Mouse (Mus musculus): ENCODE data around the gene Zbtb12. TPM values are rescaled to one million over a fixed set of nuclear protein-coding genes. Genes with fewer than 3 reads are reported as not detected.

Gene Zbtb12
- polyA plus RNA-seq, 1 experiment from 2014 or later: 9.2 TPM

DNA sequence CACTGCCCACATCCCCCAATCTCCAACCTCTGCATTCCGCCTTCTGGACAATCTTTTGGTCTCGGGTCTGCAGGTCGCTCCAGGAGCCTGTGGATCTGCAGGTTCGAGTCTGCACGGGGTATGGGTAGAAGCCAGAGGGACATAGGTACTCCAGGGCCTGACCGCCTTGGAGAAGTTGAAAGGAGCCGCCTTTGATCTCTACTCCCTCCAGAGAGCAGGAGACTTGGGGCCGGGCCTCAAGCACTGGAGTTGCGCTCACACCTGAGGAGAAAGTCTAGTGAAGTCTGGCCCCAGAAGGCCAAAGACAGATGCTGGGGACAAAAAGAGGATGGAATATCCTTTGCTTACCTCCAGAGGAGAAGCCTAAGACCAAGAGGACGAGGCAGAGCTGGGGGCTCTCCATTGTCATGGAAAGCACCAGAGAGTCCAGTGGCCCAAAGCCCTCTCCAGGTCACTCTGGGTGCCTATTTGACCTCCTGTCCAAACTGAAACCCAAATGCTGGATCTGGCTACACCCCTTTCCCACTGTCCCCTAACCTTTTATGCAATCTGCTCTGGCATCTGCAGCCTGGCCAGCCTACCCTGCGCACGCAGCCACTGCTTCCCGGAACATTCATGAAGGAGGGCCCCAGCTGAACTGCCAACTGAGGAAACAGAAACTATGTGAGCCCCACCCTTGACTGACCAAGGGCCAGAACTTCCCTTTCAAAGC is 17.4 kb upstream of the Zbtb12 start:
- ATAC-seq: no peak
- 69% methylated on average over 13 of the region's 13 CpGs for WGBS
- Histone ChIP-seq H3K27me3 (replicated peaks; ENCODE audit: control insufficient read depth, insufficient read depth, low read length) (no peaks in the 10 kb centered on the region), H3K27ac (ENCODE audit: low read depth, low read length) (no peak overlapping the region), H3K36me3 (ENCODE audit: control insufficient read depth, insufficient read depth, low read length) (no peaks in the 10 kb centered on the region), H3K9ac (ENCODE audit: low read depth, low read length) (no peak overlapping the region; the same call in 1 of the 2 replicates), H3K4me3 (ENCODE audit: low read length) (no peak overlapping the region), H3K4me2 (ENCODE audit: low read length) (no peak overlapping the region), H3K4me1 (ENCODE audit: control insufficient read depth, insufficient read depth, low read depth, low read length) (no peaks in the 10 kb centered on the region), H3K9me3 (ENCODE audit: control insufficient read depth, low read length) (no peaks in the 10 kb centered on the region)

DNA sequence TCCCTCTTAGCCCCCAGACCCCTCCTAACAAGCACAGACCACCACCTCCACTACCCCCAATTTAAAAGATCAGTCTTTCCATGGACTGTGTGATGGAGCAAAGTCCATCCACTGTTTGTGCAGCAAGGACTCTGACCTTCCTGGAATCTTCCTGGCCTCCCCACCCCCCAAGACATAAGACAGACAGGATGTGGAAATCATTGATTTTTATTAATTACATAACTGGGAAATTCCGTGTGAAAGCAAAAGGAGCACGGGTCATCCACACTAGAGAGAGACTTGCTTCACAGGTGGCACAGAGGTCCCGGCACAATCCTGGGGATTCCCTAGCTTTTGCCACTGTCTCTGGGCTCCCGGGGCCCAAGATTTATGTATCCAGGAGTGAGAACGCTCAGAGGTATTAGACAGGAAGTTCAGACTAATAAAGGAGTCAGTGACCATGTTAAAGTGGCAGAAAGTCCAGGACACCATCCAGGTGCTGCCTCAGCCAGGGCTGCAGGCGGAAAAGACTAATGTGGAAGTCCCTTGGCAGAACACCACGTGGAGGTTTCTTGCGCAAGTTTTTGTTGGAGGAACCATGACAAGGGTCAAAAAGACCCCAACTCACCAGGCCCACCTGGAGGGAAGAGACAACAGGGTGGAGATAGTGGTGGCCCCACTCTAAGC is 16.7 kb upstream of the Zbtb12 start, which contains the start of gene Cfb:
Gene Cfb, minus strand, starts transcription at position 103 of the 666 bp plus-strand sequence.
- H3K27me3 ChIP-seq (replicated peaks; ENCODE audit: control insufficient read depth, insufficient read depth, low read length): no peaks in the 10 kb centered on the region
- no peaks in the 10 kb centered on the region for H3K4me1 ChIP-seq (ENCODE audit: control insufficient read depth, insufficient read depth, low read depth, low read length)
- H3K4me3 ChIP-seq (ENCODE audit: low read length): no peak within 1 kb of the TSS
- 67% methylated on average over 8 of the region's 8 CpGs for WGBS
- no peaks in the 10 kb centered on the region for H3K9me3 ChIP-seq (ENCODE audit: control insufficient read depth, low read length)
- no peak for ATAC-seq
- no peak within 1 kb of the TSS; the same call in 1 of the 2 replicates for H3K9ac ChIP-seq (ENCODE audit: low read depth, low read length)
- no peak within 1 kb of the TSS for H3K4me2 ChIP-seq (ENCODE audit: low read length)
- H3K27ac ChIP-seq (ENCODE audit: low read depth, low read length): no peak within 1 kb of the TSS
- H3K36me3 ChIP-seq (ENCODE audit: control insufficient read depth, insufficient read depth, low read length): no peaks in the 10 kb centered on the region

DNA sequence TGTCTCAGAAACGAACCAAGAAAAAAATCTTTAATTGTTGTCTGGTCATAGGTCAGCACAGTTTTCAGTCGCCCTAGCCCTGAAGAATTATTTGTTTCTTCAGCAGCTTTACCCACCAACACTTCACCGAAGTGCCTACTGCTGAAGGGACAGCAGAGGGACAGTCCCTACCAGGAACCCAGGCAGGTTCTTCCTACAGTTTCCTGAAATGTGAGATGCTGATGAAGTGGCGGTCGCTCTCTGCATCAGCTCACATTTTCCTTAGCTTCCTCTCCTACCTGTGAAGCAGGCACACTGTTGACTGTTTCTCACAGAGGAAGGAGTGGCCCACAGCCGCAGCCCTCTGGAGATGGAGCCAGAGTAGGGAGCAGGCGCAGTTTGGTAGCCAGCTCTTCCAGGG is 13.3 kb upstream of the Zbtb12 start:
- Histone ChIP-seq H3K27me3 (replicated peaks; ENCODE audit: control insufficient read depth, insufficient read depth, low read length) (no peaks in the 10 kb centered on the region), H3K4me3 (ENCODE audit: low read length) (no peak overlapping the region), H3K4me1 (ENCODE audit: control insufficient read depth, insufficient read depth, low read depth, low read length) (no peaks in the 10 kb centered on the region), H3K9ac (ENCODE audit: low read depth, low read length) (no peak overlapping the region), H3K4me2 (ENCODE audit: low read length) (no peak overlapping the region), H3K9me3 (ENCODE audit: control insufficient read depth, low read length) (no peaks in the 10 kb centered on the region), H3K36me3 (ENCODE audit: control insufficient read depth, insufficient read depth, low read length) (no peaks in the 10 kb centered on the region), H3K27ac (ENCODE audit: low read depth, low read length) (no peak overlapping the region)
- no peak for ATAC-seq
- WGBS: 70% methylated on average over 7 of the region's 7 CpGs

DNA sequence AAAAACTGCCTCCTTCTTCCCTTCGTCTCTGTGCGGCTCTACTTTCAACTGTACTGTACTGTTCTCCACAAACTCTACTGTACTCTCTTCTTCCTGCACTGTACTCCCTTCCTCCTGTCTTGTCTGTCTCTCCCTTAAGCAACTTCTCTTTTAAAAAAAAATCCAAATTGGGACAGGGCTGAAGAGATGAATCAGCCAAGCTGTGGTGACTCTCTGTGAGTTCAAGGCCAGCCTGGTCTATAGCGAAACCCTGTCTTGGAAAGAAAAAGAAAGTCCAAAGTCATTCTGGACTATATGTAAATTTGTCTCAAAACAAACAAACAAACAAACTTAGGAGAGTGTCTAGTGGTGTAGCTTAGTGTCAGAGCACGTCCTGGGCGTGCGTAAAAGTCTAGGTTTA is 5.0 kb upstream of the Zbtb12 start:
- Histone ChIP-seq H3K9me3 (ENCODE audit: control insufficient read depth, low read length) (no peaks in the 10 kb centered on the region), H3K36me3 (ENCODE audit: control insufficient read depth, insufficient read depth, low read length) (no peaks in the 10 kb centered on the region), H3K4me1 (ENCODE audit: control insufficient read depth, insufficient read depth, low read depth, low read length) (no peaks in the 10 kb centered on the region), H3K4me3 (ENCODE audit: low read length) (no peak overlapping the region), H3K4me2 (ENCODE audit: low read length) (no peak overlapping the region), H3K9ac (ENCODE audit: low read depth, low read length) (no peak overlapping the region), H3K27me3 (replicated peaks; ENCODE audit: control insufficient read depth, insufficient read depth, low read length) (no peaks in the 10 kb centered on the region), H3K27ac (ENCODE audit: low read depth, low read length) (no peak overlapping the region)
- WGBS: 90% methylated on average over 6 of the region's 6 CpGs
- no peak for ATAC-seq

DNA sequence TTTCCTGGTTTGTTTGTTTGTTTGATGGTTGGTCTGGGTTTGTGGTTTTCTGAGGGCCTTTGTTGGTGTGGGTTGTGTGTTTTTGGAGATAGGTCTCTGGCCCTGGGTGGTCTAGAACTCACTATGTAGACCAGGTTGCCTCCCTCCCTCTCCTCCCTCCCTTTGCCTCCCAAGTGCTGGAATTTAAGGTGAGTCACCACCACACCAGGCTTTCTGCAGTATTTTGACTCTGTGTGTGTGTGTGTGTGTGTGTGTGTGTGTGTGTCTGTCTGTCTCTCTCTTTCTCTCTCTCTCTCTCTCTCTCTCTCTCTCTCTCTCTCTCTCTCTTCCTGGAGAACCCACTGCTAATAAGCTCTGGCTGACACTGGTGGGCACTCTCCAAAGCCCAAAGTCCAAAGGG is 1.9 kb downstream of the Zbtb12 start:
- no peak for ATAC-seq
- H3K9ac ChIP-seq (ENCODE audit: low read depth, low read length): no peak overlapping the region
- no peak overlapping the region for H3K4me3 ChIP-seq (ENCODE audit: low read length)
- H3K4me1 ChIP-seq (ENCODE audit: control insufficient read depth, insufficient read depth, low read depth, low read length): no peaks in the 10 kb centered on the region
- no peak overlapping the region for H3K27ac ChIP-seq (ENCODE audit: low read depth, low read length)
- no peaks in the 10 kb centered on the region for H3K9me3 ChIP-seq (ENCODE audit: control insufficient read depth, low read length)
- no peaks in the 10 kb centered on the region for H3K36me3 ChIP-seq (ENCODE audit: control insufficient read depth, insufficient read depth, low read length)
- H3K27me3 ChIP-seq (replicated peaks; ENCODE audit: control insufficient read depth, insufficient read depth, low read length): no peaks in the 10 kb centered on the region
- no peak overlapping the region for H3K4me2 ChIP-seq (ENCODE audit: low read length)

DNA sequence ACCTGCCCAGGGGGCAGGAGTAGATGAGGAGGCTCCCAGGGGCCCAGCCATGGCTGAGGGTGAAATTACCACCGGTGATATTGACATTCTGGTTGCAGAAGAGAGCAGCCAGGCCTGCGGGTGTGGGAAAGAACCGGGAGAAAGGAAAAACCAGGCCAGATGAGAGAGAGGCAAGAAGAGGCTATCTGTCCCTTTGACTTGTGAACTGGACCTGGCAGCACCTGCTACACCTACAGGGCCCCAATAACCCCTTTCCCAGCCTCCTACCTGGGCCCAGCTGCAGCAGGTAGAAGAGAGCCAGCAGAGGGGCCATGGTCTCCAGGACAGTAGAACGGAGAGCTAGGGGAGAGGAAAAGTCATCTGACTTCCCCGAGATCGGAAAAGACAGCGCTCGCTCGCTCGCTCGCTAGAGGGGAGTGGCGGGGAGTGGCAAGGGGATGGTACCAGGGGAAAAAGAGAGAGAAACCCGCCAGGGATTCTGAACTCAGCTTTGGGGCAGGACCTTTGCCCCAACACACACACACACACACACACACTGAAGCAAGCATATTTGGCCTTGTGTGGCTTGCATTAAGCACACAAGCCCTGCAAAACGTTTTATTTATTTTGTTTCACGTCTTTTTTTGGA is 2.5 kb downstream of the Zbtb12 start, which contains the start of gene Gm20547:
Gene Gm20547, minus strand, starts transcription at position 360 of the 628 bp plus-strand sequence.
- no peaks in the 10 kb centered on the region for H3K4me1 ChIP-seq (ENCODE audit: control insufficient read depth, insufficient read depth, low read depth, low read length)
- 14% methylated on average over 15 of the region's 15 CpGs for WGBS
- H3K9me3 ChIP-seq (ENCODE audit: control insufficient read depth, low read length): no peaks in the 10 kb centered on the region
- no peak within 1 kb of the TSS for H3K4me2 ChIP-seq (ENCODE audit: low read length)
- no peak within 1 kb of the TSS for H3K4me3 ChIP-seq (ENCODE audit: low read length)
- H3K27ac ChIP-seq (ENCODE audit: low read depth, low read length): no peak within 1 kb of the TSS
- no peaks in the 10 kb centered on the region for H3K36me3 ChIP-seq (ENCODE audit: control insufficient read depth, insufficient read depth, low read length)
- no peak for ATAC-seq
- H3K27me3 ChIP-seq (replicated peaks; ENCODE audit: control insufficient read depth, insufficient read depth, low read length): no peaks in the 10 kb centered on the region
- H3K9ac ChIP-seq (ENCODE audit: low read depth, low read length): no peak within 1 kb of the TSS

DNA sequence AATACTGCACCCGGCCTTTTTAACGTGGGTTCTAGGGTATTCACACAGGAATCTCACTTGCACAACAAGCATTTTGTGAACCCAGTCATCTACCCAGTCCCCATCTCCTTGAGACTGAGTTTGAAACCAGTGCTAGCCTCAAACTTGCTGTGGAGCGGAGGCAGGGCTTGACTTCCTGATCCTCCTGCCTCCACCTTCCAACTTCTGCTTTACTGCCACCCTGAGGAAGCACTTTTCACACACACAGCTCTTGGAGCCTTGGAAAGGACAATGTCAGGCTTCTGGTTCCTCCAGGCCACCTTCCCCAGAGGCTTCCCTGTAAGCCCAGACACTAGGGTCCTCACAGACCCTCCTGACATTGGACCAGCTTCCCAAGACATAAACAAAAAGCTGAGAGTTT is 4.0 kb downstream of the Zbtb12 start:
- no peak overlapping the region for H3K9ac ChIP-seq (ENCODE audit: low read depth, low read length)
- H3K4me3 ChIP-seq (ENCODE audit: low read length): no peak overlapping the region
- no peaks in the 10 kb centered on the region for H3K27me3 ChIP-seq (replicated peaks; ENCODE audit: control insufficient read depth, insufficient read depth, low read length)
- WGBS: 70% methylated on average over 3 of the region's 3 CpGs
- no peaks in the 10 kb centered on the region for H3K36me3 ChIP-seq (ENCODE audit: control insufficient read depth, insufficient read depth, low read length)
- H3K4me2 ChIP-seq (ENCODE audit: low read length): no peak overlapping the region
- no peak overlapping the region for H3K27ac ChIP-seq (ENCODE audit: low read depth, low read length)
- H3K4me1 ChIP-seq (ENCODE audit: control insufficient read depth, insufficient read depth, low read depth, low read length): no peaks in the 10 kb centered on the region
- no peaks in the 10 kb centered on the region for H3K9me3 ChIP-seq (ENCODE audit: control insufficient read depth, low read length)
- ATAC-seq: no peak

DNA sequence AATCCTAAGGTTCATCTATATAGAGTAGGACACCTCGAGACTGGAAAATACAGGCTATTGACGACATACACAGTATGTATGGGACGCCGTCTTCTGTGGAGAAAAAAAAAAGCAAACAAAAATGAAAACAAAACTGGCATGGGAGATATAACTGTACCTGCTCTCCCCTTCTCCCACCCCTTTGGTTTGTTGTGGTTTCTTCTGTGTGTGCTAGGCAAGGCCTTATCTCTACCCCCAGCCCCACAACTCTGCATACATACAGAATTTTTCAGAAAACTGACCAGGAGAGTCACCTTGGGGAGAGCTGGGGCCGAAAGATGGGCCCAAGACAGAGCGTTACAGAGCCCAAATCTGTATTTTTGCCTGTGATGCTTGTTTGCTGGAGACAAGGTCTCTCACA is 5.4 kb downstream of the Zbtb12 start:
- Histone ChIP-seq H3K27me3 (replicated peaks; ENCODE audit: control insufficient read depth, insufficient read depth, low read length) (no peaks in the 10 kb centered on the region), H3K27ac (ENCODE audit: low read depth, low read length) (no peak overlapping the region), H3K4me1 (ENCODE audit: control insufficient read depth, insufficient read depth, low read depth, low read length) (no peaks in the 10 kb centered on the region), H3K9me3 (ENCODE audit: control insufficient read depth, low read length) (no peaks in the 10 kb centered on the region), H3K4me3 (ENCODE audit: low read length) (no peak overlapping the region), H3K36me3 (ENCODE audit: control insufficient read depth, insufficient read depth, low read length) (no peaks in the 10 kb centered on the region), H3K4me2 (ENCODE audit: low read length) (no peak overlapping the region), H3K9ac (ENCODE audit: low read depth, low read length) (no peak overlapping the region)
- no peak for ATAC-seq
- WGBS: 85% methylated on average over 6 of the region's 6 CpGs

DNA sequence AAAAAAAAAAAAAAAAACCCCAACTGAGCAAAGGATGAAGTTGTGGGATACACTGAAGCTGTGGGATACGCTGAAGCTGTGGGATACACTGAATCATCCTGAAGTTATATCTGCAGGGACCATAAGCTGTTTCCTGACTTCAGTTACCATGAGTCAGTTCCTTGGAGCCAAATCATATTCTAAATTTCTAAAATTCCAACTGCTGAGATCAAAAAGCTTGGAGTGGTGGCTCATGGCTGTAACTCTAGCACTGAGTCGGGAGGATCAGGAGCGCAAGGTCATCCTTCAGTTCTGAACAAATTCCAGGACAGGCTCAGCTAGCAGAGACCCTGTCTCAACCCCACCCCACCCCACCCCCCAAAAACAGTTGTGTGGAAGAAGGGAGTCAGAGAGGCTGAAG is 6.3 kb downstream of the Zbtb12 start:
- Histone ChIP-seq H3K4me1 (ENCODE audit: control insufficient read depth, insufficient read depth, low read depth, low read length) (no peaks in the 10 kb centered on the region), H3K4me2 (ENCODE audit: low read length) (no peak overlapping the region), H3K27me3 (replicated peaks; ENCODE audit: control insufficient read depth, insufficient read depth, low read length) (no peaks in the 10 kb centered on the region), H3K36me3 (ENCODE audit: control insufficient read depth, insufficient read depth, low read length) (no peaks in the 10 kb centered on the region), H3K27ac (ENCODE audit: low read depth, low read length) (no peak overlapping the region), H3K4me3 (ENCODE audit: low read length) (no peak overlapping the region), H3K9ac (ENCODE audit: low read depth, low read length) (no peak overlapping the region), H3K9me3 (ENCODE audit: control insufficient read depth, low read length) (no peaks in the 10 kb centered on the region)
- ATAC-seq: no peak
- WGBS: 91% methylated on average over 3 of the region's 3 CpGs

All from hindbrain, embryonic 16.5 days (tissue).